Comparison of ENCODE assay signal across 25 mouse cellular contexts in the genomic region with DNA sequence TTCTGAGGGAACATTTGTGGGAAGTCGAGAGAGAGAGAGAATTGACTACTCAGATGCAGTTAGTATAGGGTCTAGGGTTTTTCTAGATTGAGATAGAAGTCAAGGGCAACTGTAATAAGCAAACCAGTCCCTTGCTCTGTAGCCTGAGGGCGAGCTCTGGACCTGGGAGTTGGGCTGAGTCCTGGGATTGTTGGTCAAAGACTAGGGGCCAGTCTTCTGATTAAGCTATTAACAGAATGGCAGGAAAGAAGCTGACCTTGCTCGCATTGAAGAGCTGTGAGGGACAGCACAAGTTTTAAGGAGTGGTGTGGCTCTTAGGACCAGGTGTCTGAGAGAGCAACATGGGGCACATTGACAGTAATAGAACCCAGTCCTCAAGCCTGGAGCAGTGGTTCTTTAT.
"Had no signal": no experiment of that assay in that cellular context is flagged by ENCODE, and none has a peak within 500 bp of the region (broad histone marks: within the 10 kb centered on the region; RNA-seq: fewer than 3 reads in every experiment).

No protein-coding gene starts in this region.

- ATAC-seq: hindbrain, embryonic 16.5 days; inflammation-experienced regulatory T-cells, adult 6 months; intestine, embryonic 15.5 days; intestine, postnatal 0 days; liver, postnatal 0 days had no signal

- H3K9me3 ChIP-seq: heart, embryonic 10.5 days; heart, embryonic 12.5 days; hindbrain, embryonic 10.5 days; hindbrain, embryonic 12.5 days; intestine, embryonic 15.5 days; kidney, embryonic 15.5 days; limb, embryonic 10.5 days; limb, embryonic 12.5 days; liver, embryonic 15.5 days had no signal

- H3K27ac ChIP-seq: gastrocnemius, adult 2 months; heart, embryonic 10.5 days; hindbrain, embryonic 10.5 days; hindbrain, embryonic 12.5 days; hindbrain, embryonic 14.5 days; intestine, embryonic 15.5 days; kidney, embryonic 15.5 days; layer of hippocampus, adult 2 months; left cerebral cortex, adult 2 months; limb, embryonic 10.5 days; limb, embryonic 12.5 days; liver, embryonic 13.5 days; liver, embryonic 15.5 days had no signal

- H3K4me2 ChIP-seq: heart, embryonic 12.5 days; hindbrain, embryonic 12.5 days; hindbrain, embryonic 14.5 days; intestine, embryonic 15.5 days; kidney, embryonic 15.5 days; limb, embryonic 12.5 days; liver, embryonic 11.5 days; liver, embryonic 13.5 days; liver, embryonic 15.5 days had no signal

- H3K4me1 ChIP-seq: heart, embryonic 10.5 days; heart, embryonic 12.5 days; hindbrain, embryonic 10.5 days; hindbrain, embryonic 12.5 days; intestine, embryonic 15.5 days; kidney, embryonic 15.5 days; limb, embryonic 10.5 days; limb, embryonic 12.5 days; liver, embryonic 13.5 days; liver, embryonic 15.5 days had no signal

- DNase-seq: gastrocnemius, adult 2 months; gastrocnemius, postnatal 10 days; gastrocnemius, postnatal 25 days; heart, adult 18-20 months; heart, postnatal 10 days; heart, postnatal 4 days; liver; liver, embryonic 13.5 days; liver, postnatal 0 days had no signal

- H3K27me3 ChIP-seq: heart, embryonic 12.5 days; hindbrain, embryonic 12.5 days; intestine, embryonic 15.5 days; kidney, embryonic 15.5 days; limb, embryonic 12.5 days; liver, embryonic 13.5 days; liver, embryonic 15.5 days had no signal

- H3K36me3 ChIP-seq: heart, embryonic 10.5 days; heart, embryonic 12.5 days; hindbrain, embryonic 10.5 days; hindbrain, embryonic 12.5 days; intestine, embryonic 15.5 days; kidney, embryonic 15.5 days; limb, embryonic 10.5 days; limb, embryonic 12.5 days; liver, embryonic 13.5 days; liver, embryonic 15.5 days had no signal

- H3K9ac ChIP-seq: heart, embryonic 12.5 days; hindbrain, embryonic 12.5 days; hindbrain, embryonic 14.5 days; intestine, embryonic 15.5 days; kidney, embryonic 15.5 days; limb, embryonic 12.5 days; liver, embryonic 13.5 days; liver, embryonic 15.5 days; liver, postnatal 0 days had no signal

- H3K4me3 ChIP-seq: gastrocnemius, adult 2 months; heart, embryonic 10.5 days; heart, embryonic 12.5 days; hindbrain, embryonic 10.5 days; hindbrain, embryonic 12.5 days; intestine, embryonic 15.5 days; kidney, embryonic 15.5 days; layer of hippocampus, adult 2 months; left cerebral cortex, adult 2 months; limb, embryonic 10.5 days; limb, embryonic 12.5 days; liver, embryonic 13.5 days; liver, embryonic 15.5 days had no signal
